Mouse (Mus musculus): ENCODE data around the gene Six2. TPM values are rescaled to one million over a fixed set of nuclear protein-coding genes. Genes with fewer than 3 reads are reported as not detected.
"Not testable (repeated sequence)": the region's sequence is repeated elsewhere in the genome, so short reads cannot be mapped to it uniquely, and the experiment has no call there.

Six2 gene
- polyA plus RNA-seq, 1 experiment from 2014 or later = 0.33 TPM

DNA sequence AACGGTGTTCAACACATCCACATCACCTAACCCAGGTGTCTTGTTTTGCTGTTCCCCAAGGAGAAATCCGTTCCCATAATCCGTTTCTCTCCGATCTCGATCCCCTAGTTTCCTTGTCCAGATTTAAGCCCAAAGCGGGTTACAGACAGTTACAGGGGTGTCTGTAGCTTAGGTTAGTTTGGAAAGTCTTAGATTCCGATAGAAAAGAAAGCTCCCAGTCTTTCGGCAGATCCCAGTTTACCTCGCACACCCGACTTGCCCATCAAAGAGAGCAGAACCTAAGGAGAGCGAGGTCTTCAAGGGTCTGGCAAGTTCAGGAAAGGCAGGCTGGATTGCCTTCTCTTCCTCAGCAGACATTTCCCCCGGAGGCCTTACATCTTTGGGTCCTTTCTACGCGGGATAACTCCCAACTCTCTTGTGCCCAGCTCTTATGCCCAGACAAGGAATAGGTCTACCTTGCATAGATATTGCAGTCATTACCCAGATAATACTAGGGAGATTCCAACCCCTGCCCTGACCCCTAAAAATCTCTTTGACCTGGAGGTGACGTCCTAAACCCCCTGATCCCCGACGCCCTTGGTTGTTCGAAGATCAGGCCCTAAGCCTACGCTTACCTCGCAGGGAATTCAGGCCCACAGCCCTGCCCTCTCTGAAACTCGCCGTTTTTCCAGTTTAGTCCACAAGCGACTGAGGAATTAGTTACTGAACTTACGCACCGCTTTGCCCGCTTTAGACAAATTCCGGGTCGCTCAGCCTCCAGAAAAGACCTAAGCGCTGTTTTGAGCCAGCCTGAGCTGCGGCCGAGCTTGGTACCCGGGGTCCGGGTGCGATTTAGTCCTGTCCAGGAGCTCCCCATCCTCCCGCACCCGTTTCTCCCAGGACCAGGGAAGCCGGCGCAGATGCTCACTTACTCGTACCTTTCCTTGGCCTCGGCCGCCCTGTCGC lies 1.3 kb downstream of the Six2 start:
- Histone ChIP-seq H3K27ac (ENCODE audit: low read length) (no peak overlapping the region), H3K9me3 (replicated peaks; ENCODE audit: control insufficient read depth, low read length, poor library complexity, severe bottlenecking) (no peaks in the 10 kb centered on the region), H3K36me3 (ENCODE audit: control insufficient read depth, insufficient read depth, low read length) (no peaks in the 10 kb centered on the region), H3K4me3 (ENCODE audit: low read depth, low read length) (no peak overlapping the region), H3K4me1 (ENCODE audit: control insufficient read depth, insufficient read depth, low read length) (peaks cover 12% of the 10 kb centered on the region), H3K4me2 (ENCODE audit: low read length) (peak overlapping the region; percentile 52), H3K27me3 (ENCODE audit: control insufficient read depth, insufficient read depth, low read depth, low read length) (peaks cover 63% of the 10 kb centered on the region), H3K9ac (ENCODE audit: low read depth, low read length) (no peak overlapping the region)
- ATAC-seq = no peak
- 2% methylated on average over 42 of the region's 42 CpGs for WGBS

DNA sequence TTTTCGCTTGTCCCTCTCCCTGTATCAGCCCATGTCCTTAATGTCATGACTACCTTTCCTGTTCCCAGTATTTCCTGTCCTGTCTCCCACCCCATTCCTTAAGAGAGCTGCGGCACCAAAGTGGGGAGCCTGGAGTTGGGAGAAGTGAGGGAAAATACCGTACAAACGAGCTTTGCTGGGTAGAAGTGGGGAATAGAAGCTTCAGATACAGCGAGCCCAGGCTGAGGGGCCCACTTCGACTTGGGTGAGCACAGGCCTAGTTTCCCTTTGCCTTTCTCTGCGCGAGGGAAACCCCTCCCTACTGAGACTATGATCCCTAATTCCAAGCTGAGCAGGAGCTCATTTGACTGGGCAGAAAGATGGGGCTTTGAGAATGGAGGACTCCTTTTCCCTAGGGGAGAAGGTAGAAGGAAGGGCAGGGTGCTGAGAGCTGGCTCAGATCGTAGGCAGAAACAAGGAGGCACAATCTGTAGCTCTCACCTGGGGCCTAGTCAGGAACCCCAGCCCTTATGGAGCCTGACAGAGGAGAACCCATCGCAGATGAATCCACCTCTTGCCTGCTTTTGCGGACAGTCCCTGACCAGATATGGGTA lies 2.3 kb downstream of the Six2 start:
- H3K4me2 ChIP-seq (ENCODE audit: low read length) = no peak overlapping the region
- no peaks in the 10 kb centered on the region for H3K9me3 ChIP-seq (replicated peaks; ENCODE audit: control insufficient read depth, low read length, poor library complexity, severe bottlenecking)
- no peak for ATAC-seq
- peaks cover 12% of the 10 kb centered on the region for H3K4me1 ChIP-seq (ENCODE audit: control insufficient read depth, insufficient read depth, low read length)
- H3K27me3 ChIP-seq (ENCODE audit: control insufficient read depth, insufficient read depth, low read depth, low read length) = peaks cover 60% of the 10 kb centered on the region
- no peak overlapping the region for H3K4me3 ChIP-seq (ENCODE audit: low read depth, low read length)
- no peaks in the 10 kb centered on the region for H3K36me3 ChIP-seq (ENCODE audit: control insufficient read depth, insufficient read depth, low read length)
- H3K9ac ChIP-seq (ENCODE audit: low read depth, low read length) = no peak overlapping the region
- 5% methylated on average over 11 of the region's 11 CpGs for WGBS
- H3K27ac ChIP-seq (ENCODE audit: low read length) = no peak overlapping the region

DNA sequence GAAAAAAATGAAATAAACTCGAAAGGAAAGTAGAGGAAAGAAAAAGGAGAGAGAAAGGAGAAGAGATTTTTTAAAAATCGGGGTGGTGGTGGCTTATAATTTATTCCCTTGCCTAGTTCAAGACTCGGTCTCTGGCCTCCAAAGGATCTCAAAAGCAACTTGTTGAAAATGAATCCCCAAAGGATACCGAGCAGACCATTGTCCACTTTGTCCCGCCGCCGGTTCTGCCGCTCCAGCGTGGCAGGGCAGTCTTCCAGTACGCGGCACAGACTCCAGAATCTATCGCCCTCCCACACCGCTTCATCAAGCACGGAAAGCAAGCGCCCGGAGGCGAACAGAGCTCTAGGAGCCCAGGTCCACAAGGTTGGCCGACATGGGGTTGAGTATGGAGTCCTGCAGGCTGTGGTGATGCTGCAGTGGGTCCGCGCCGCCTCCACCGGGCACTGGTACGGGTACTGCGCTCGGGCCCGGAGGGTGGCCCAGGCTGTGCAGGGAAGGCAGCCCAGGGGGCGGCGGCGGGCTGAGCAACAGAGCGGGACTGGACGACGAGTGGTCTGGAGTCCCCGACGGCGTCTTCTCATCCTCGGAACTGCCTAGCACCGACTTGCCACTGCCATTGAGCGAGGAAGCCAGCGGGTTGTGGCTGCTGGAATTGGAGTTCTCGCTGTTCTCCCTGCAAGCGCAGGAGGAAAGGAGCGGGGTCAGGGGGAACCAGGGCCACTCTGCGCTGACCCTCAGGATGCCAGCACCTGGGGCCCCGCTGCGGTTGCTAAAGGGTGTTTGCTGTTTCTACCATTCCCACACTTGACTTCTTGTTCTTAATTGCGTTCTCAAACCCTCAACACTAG lies 3.0 kb downstream of the Six2 start:
- H3K9me3 ChIP-seq (replicated peaks; ENCODE audit: control insufficient read depth, low read length, poor library complexity, severe bottlenecking) = no peaks in the 10 kb centered on the region
- H3K36me3 ChIP-seq (ENCODE audit: control insufficient read depth, insufficient read depth, low read length) = no peaks in the 10 kb centered on the region
- peaks cover 56% of the 10 kb centered on the region for H3K27me3 ChIP-seq (ENCODE audit: control insufficient read depth, insufficient read depth, low read depth, low read length)
- H3K4me2 ChIP-seq (ENCODE audit: low read length) = no peak overlapping the region
- H3K4me3 ChIP-seq (ENCODE audit: low read depth, low read length) = no peak overlapping the region
- no peak overlapping the region for H3K9ac ChIP-seq (ENCODE audit: low read depth, low read length)
- ATAC-seq = no peak
- peaks cover 12% of the 10 kb centered on the region for H3K4me1 ChIP-seq (ENCODE audit: control insufficient read depth, insufficient read depth, low read length)
- 1% methylated on average over 43 of the region's 46 CpGs for WGBS
- no peak overlapping the region for H3K27ac ChIP-seq (ENCODE audit: low read length)

DNA sequence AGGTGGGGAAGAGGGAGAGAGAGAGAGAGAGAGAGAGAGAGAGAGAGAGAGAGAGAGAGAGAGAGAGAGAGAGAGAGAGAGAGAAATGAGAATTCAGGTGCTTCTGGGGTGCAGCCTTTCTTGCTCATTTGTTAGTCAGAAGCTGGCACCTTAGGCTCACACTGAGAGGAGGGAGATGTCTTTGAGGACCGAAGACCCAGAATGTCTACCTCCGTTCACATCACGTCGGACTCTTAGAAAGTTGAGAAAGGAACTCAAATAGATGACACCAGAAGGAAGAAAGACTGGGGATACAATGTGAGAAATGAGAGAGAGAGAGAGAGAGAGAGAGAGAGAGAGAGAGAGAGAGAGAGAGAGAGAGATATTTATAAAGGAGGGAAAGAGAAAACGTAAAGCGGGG lies 3.6 kb downstream of the Six2 start:
- not testable (repeated sequence) for H3K36me3 ChIP-seq (ENCODE audit: control insufficient read depth, insufficient read depth, low read length); H3K9me3 ChIP-seq (replicated peaks; ENCODE audit: control insufficient read depth, low read length, poor library complexity, severe bottlenecking); H3K4me2 ChIP-seq (ENCODE audit: low read length); H3K27ac ChIP-seq (ENCODE audit: low read length); H3K9ac ChIP-seq (ENCODE audit: low read depth, low read length); H3K4me3 ChIP-seq (ENCODE audit: low read depth, low read length); ATAC-seq
- 3% methylated on average over 6 of the region's 6 CpGs for WGBS
- peaks cover 55% of the 10 kb centered on the region for H3K27me3 ChIP-seq (ENCODE audit: control insufficient read depth, insufficient read depth, low read depth, low read length)
- H3K4me1 ChIP-seq (ENCODE audit: control insufficient read depth, insufficient read depth, low read length) = peaks cover 12% of the 10 kb centered on the region

DNA sequence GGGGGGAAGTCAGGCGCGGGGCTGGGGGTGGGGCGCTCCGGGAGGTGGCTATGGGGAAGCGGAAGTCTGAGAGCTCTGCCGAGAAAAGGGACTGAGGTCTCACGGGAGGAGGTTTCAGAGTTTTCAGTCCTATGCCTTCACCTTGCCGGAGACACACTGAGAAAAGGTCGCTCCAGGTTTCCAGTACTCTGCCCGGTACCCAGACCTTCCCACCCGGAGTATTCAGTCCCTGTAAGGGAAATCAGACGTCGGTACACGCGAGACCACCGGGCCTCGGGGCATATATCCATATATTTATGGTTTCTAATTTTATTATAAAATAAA lies 4.1 kb downstream of the Six2 start:
- Histone ChIP-seq H3K27me3 (ENCODE audit: control insufficient read depth, insufficient read depth, low read depth, low read length) (peaks cover 55% of the 10 kb centered on the region), H3K9me3 (replicated peaks; ENCODE audit: control insufficient read depth, low read length, poor library complexity, severe bottlenecking) (no peaks in the 10 kb centered on the region), H3K4me3 (ENCODE audit: low read depth, low read length) (no peak overlapping the region), H3K4me2 (ENCODE audit: low read length) (no peak overlapping the region), H3K27ac (ENCODE audit: low read length) (no peak overlapping the region), H3K9ac (ENCODE audit: low read depth, low read length) (no peak overlapping the region), H3K4me1 (ENCODE audit: control insufficient read depth, insufficient read depth, low read length) (peaks cover 12% of the 10 kb centered on the region), H3K36me3 (ENCODE audit: control insufficient read depth, insufficient read depth, low read length) (no peaks in the 10 kb centered on the region)
- no peak for ATAC-seq
- WGBS = 2% methylated on average over 17 of the region's 17 CpGs

DNA sequence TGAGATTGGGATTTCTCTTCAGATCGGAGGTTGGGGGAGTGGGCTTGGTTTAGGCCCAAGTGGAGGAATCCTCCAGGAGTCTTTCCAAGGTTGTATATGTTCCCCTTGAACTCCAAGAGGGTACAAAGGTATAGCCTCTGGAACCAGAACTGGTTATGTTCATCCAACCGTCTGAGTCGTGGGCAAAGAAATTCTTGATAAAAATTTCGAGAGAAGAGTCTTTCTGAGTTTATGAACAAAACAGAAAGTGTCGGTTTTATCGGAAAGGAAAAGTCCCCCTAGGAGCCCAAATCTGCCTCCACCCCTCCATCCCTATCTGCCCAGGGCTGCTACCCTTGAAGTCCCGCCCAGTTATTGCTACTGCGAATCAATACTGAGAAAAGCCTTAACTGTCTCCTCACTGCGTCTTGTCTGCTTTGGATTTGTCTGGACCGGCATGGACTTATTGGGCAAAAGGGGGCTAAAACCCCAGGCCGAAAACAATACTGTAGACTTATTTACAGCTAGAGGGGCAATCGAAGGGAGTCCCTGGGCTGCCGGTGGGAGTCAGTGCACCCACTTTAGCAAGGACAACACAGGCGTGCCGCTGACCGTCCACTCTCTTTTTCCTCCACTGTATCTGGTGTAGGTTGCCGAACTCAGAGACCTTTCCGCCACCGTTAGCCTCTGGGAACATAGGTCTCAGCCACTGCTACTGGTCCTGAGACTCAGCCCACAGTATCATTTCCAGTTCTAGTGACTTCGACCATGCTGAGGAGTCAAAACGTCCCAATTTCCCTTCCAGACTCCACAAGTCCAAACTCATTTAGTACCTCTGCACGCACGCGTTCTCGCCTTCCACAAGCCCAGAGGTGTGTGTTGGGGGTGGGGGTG lies 4.7 kb downstream of the Six2 start:
- no peaks in the 10 kb centered on the region for H3K9me3 ChIP-seq (replicated peaks; ENCODE audit: control insufficient read depth, low read length, poor library complexity, severe bottlenecking)
- H3K9ac ChIP-seq (ENCODE audit: low read depth, low read length) = no peak overlapping the region
- H3K36me3 ChIP-seq (ENCODE audit: control insufficient read depth, insufficient read depth, low read length) = no peaks in the 10 kb centered on the region
- peaks cover 10% of the 10 kb centered on the region for H3K4me1 ChIP-seq (ENCODE audit: control insufficient read depth, insufficient read depth, low read length)
- no peak overlapping the region for H3K4me3 ChIP-seq (ENCODE audit: low read depth, low read length)
- ATAC-seq = no peak
- peaks cover 55% of the 10 kb centered on the region for H3K27me3 ChIP-seq (ENCODE audit: control insufficient read depth, insufficient read depth, low read depth, low read length)
- 4% methylated on average over 25 of the region's 25 CpGs for WGBS
- H3K27ac ChIP-seq (ENCODE audit: low read length) = no peak overlapping the region
- H3K4me2 ChIP-seq (ENCODE audit: low read length) = no peak overlapping the region

DNA sequence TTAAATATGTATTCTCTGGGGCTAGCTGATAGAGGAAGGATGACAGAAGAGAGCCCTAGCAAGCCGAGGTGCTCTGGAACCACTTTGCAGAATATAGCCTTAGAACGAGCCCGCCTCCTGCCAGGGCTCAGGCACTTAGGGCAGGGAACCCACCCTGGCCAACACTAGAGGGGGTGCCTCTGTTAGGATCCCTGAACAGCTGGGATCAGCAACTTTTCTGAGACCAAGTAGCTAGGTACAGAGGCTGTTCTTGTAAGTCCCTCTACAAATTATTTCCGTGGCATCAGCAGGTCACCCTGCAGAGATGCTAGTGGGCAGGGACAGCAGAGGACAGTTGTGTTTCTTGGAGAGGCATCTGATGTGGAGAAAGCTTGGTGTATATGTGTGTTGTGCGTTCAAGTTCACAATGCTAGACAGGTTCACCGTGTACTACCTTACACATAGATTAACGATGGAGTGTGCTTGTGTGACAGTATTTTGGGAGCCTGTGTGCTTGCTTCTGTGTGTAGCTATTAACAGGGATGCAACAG lies 5.8 kb downstream of the Six2 start:
- Histone ChIP-seq H3K4me2 (ENCODE audit: low read length) (no peak overlapping the region), H3K4me3 (ENCODE audit: low read depth, low read length) (no peak overlapping the region), H3K27ac (ENCODE audit: low read length) (no peak overlapping the region), H3K9me3 (replicated peaks; ENCODE audit: control insufficient read depth, low read length, poor library complexity, severe bottlenecking) (no peaks in the 10 kb centered on the region), H3K4me1 (ENCODE audit: control insufficient read depth, insufficient read depth, low read length) (peaks cover under 1% of the 10 kb centered on the region; the same call in 1 of the 2 replicates), H3K36me3 (ENCODE audit: control insufficient read depth, insufficient read depth, low read length) (no peaks in the 10 kb centered on the region), H3K9ac (ENCODE audit: low read depth, low read length) (no peak overlapping the region), H3K27me3 (ENCODE audit: control insufficient read depth, insufficient read depth, low read depth, low read length) (peaks cover 56% of the 10 kb centered on the region)
- ATAC-seq = no peak
- WGBS = 7% methylated on average over 7 of the region's 7 CpGs

DNA sequence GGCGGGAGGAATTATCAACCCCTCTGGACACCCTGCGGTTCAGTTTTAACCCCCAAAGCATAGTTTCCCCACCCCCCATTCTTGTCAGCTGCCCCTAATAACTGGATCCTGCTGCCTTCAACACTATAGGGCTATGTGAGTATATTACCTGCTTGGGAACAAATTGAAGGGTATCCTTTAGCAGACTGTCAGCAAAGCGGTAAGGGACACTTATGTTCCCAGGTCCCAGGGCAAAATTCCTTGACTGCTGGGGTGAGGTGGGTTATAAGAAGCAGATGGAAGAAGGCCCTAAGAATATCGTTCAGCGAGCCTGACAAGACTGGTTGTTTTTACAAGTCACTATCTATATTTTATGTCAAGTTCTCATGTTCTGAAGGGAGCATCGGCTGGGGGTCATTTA lies 6.3 kb downstream of the Six2 start:
- no peak overlapping the region for H3K4me2 ChIP-seq (ENCODE audit: low read length)
- ATAC-seq = no peak
- no peaks in the 10 kb centered on the region; the same call in 1 of the 2 replicates for H3K4me1 ChIP-seq (ENCODE audit: control insufficient read depth, insufficient read depth, low read length)
- H3K9me3 ChIP-seq (replicated peaks; ENCODE audit: control insufficient read depth, low read length, poor library complexity, severe bottlenecking) = no peaks in the 10 kb centered on the region
- H3K36me3 ChIP-seq (ENCODE audit: control insufficient read depth, insufficient read depth, low read length) = no peaks in the 10 kb centered on the region
- 6% methylated on average over 6 of the region's 6 CpGs for WGBS
- no peak overlapping the region for H3K9ac ChIP-seq (ENCODE audit: low read depth, low read length)
- H3K27me3 ChIP-seq (ENCODE audit: control insufficient read depth, insufficient read depth, low read depth, low read length) = peaks cover 60% of the 10 kb centered on the region
- no peak overlapping the region for H3K4me3 ChIP-seq (ENCODE audit: low read depth, low read length)
- H3K27ac ChIP-seq (ENCODE audit: low read length) = no peak overlapping the region

Data from midbrain, embryonic 16.5 days (tissue).